Mouse (Mus musculus) left cerebral cortex, adult 8-10 months (tissue): ENCODE data around the gene Fam163b. TPM values are rescaled to one million over a fixed set of nuclear protein-coding genes. Genes with fewer than 3 reads are reported as not detected.

ENCODE experiments used
- DNase-seq, 2 experiments: peaks; one replicate each; pipeline ENCODE4 v3.0.0; 2022; ENCODE audit warnings: low spot score in 2 of 2
- total RNA-seq, 4 experiments: library from RNA; stranded (reverse); gene quantifications; 2 replicates each; pipeline ENCODE4 v1.2.4; 2022

Gene Fam163b
- total RNA-seq, 4 experiments from 2014 or later: 95.8 to 105 (median 98.8) TPM

- DNase-seq: no peak
Measured at GRCm38 (mm10) chr2:27087581-27087980, 54.7 kb downstream of the Fam163b start.

GRCm38 (mm10) chr2:27086483-27087010 lies 55.7 kb downstream of the Fam163b start:
- DNase-seq: no peak

- DNase-seq: no peak
Measured at GRCm38 (mm10) chr2:27085801-27086200, 56.5 kb downstream of the Fam163b start.

- DNase-seq: no peak
Measured at GRCm38 (mm10) chr2:27084963-27085362, 57.3 kb downstream of the Fam163b start.

GRCm38 (mm10) chr2:27083761-27084475 lies 58.4 kb downstream of the Fam163b start:
- DNase-seq: no peak

- DNase-seq: no peak
Measured at GRCm38 (mm10) chr2:27079649-27080048, 62.6 kb downstream of the Fam163b start.

GRCm38 (mm10) chr2:27079152-27079584 lies 63.1 kb downstream of the Fam163b start, which contains the start of gene Adamtsl2:
Gene Adamtsl2 (plus strand): TSS chr2:27079379.
- peak in 1 of 2 experiments; percentile 43 for DNase-seq

GRCm38 (mm10) chr2:27078312-27078711 lies 64.0 kb downstream of the Fam163b start:
- DNase-seq: no peak

GRCm38 (mm10) chr2:27077655-27078244 lies 64.5 kb downstream of the Fam163b start:
- no peak for DNase-seq

- DNase-seq: no peak
Measured at GRCm38 (mm10) chr2:27075485-27075884, 66.8 kb downstream of the Fam163b start.

- DNase-seq: no peak
Measured at GRCm38 (mm10) chr2:27074804-27075203, 67.5 kb downstream of the Fam163b start.

GRCm38 (mm10) chr2:27073407-27073806 lies 68.9 kb downstream of the Fam163b start:
- DNase-seq: no peak

- no peak for DNase-seq
Measured at GRCm38 (mm10) chr2:27071978-27072377, 70.3 kb downstream of the Fam163b start, which contains the start of gene Mymk. Gene Mymk (minus strand): TSS chr2:27072179.

- peak in 1 of 2 experiments; percentile 86 for DNase-seq
Measured at GRCm38 (mm10) chr2:27071137-27071536, 71.2 kb downstream of the Fam163b start.

- peak in 1 of 2 experiments; percentile 51 for DNase-seq
Measured at GRCm38 (mm10) chr2:27070247-27070813, 72.0 kb downstream of the Fam163b start.

- no peak for DNase-seq
Measured at GRCm38 (mm10) chr2:27069646-27070045, 72.6 kb downstream of the Fam163b start.

GRCm38 (mm10) chr2:27067996-27068395 lies 74.3 kb downstream of the Fam163b start:
- DNase-seq: no peak

- DNase-seq: no peak
Measured at GRCm38 (mm10) chr2:27067124-27067523, 75.2 kb downstream of the Fam163b start.
